Mouse (Mus musculus) liver, embryonic 13.5 days (tissue): ENCODE results near the gene Rpl3. TPM values are rescaled to one million over a fixed set of nuclear protein-coding genes. Genes with fewer than 3 reads are reported as not detected.

Experiments
- ATAC-seq: fragments of 200-750 bp; cut with Nextera tagmentation; 2 replicates; pipeline ENCODE4 v1.8.0; 2017; ENCODE audit warnings: low read depth, mild to moderate bottlenecking, moderate number of reproducible peaks, moderate library complexity
- DNase-seq: peaks from one replicate; pipeline ENCODE4 v3.0.0; 2022
- H3K27ac ChIP-seq: fragments of 300-500 bp; sonication (generic); 2 replicates; pipeline ENCODE4 v1.5.1; 2015; ENCODE audit warnings: moderate library complexity, mild to moderate bottlenecking, inconsistent platforms
- H3K27me3 ChIP-seq: fragments of 300-500 bp; sonication (generic); 2 replicates; pipeline ENCODE4 v1.6.1; 2015; ENCODE audit warnings: mild to moderate bottlenecking, inconsistent platforms
- H3K36me3 ChIP-seq: fragments of 300-500 bp; sonication (generic); 2 replicates; pipeline ENCODE4 v1.6.1; 2015; ENCODE audit warnings: mild to moderate bottlenecking, inconsistent platforms
- H3K4me1 ChIP-seq: fragments of 300-500 bp; sonication (generic); replicated peaks from 2 replicates; pipeline ENCODE4 v1.6.1; 2015; ENCODE audit warnings: inconsistent platforms
- H3K4me2 ChIP-seq: fragments of 300-500 bp; sonication (generic); 2 replicates; pipeline ENCODE4 v1.6.1; 2015; ENCODE audit warnings: inconsistent platforms, mild to moderate bottlenecking, moderate library complexity
- H3K4me3 ChIP-seq: fragments of 300-500 bp; sonication (generic); replicated peaks from 2 replicates; pipeline ENCODE4 v1.5.1; 2015; ENCODE audit warnings: mild to moderate bottlenecking, inconsistent platforms
- H3K9ac ChIP-seq: fragments of 300-500 bp; sonication (generic); 2 replicates; pipeline ENCODE4 v1.6.1; 2015; ENCODE audit warnings: mild to moderate bottlenecking, inconsistent platforms
- H3K9me3 ChIP-seq: fragments of 300-500 bp; sonication (generic); replicated peaks from 2 replicates; pipeline ENCODE4 v1.6.1; 2016; ENCODE audit warnings: inconsistent platforms
- WGBS: fragments of 180-500 bp; shearing (Covaris S2); methylation state at CpG from one replicate; pipeline ENCODE4 v1.1.7; 2015; ENCODE audit not compliant: insufficient replicate concordance; 5-methylcytosine and 5-hydroxymethylcytosine counted together
- microRNA-seq: library from miRNA; unstranded; fragments of <30 nt; microRNA quantifications from one replicate; pipeline ENCODE4, GENCODE M21; 2016
- polyA plus RNA-seq: library from polyadenylated mRNA; unstranded; fragments of >200 nt; fragmentation: Nextera tagmentation; extraction: Ambion mirVana; gene quantifications from 2 replicates; pipeline ENCODE4 v1.2.1, GENCODE M21; 2015

Gene Rpl3
- polyA plus RNA-seq, 1 experiment from 2014 or later: 807 TPM

DNA sequence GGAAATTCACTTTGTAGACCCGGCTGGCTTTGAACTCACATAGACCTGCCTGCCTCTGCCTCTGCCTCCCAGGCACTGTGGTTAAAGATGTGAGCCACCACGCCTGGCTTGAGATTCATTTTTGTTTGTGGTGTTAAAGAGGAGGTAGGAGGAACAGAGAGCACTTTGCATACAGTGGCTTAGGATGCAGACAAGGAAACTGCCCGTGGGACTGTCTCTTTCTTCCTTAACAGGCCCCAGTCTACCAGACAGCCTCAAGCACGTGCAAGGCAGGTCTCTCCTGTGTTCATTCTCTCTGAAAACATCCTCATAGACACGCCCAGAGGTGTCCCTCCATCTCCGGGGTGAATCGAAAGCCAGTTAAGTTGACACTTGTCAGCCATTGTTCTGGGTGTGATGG lies 57.3 kb downstream of the Rpl3 start:
- ATAC-seq: no peak
- Histone ChIP-seq H3K9ac (no peak overlapping the region), H3K27ac (no peak overlapping the region), H3K27me3 (no peaks in the 10 kb centered on the region), H3K4me2 (no peak overlapping the region), H3K4me1 (peaks cover 8% of the 10 kb centered on the region; the same call in 1 of the 2 replicates), H3K4me3 (no peak overlapping the region), H3K36me3 (no peaks in the 10 kb centered on the region), H3K9me3 (peaks cover 6% of the 10 kb centered on the region)
- DNase-seq: no peak
- WGBS: 50% methylated on average over 7 of the region's 7 CpGs

DNA sequence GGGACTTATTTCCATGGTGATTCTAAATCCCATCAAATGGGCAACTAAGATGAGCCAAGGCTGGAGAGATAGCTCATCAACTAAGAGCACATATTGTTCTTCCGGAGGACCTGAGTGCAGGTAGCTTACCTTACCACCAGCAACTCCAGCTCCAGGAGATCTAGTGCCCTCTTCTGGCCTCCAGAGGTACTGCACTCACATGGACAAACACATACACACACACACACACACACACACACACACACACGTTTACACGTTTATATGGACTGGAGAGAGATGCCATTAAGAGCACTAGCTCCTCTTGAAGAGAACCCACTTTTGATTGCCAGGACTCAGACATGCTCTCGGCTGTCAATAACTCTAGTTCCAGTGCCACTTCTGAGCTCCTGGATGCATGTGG lies 60.5 kb downstream of the Rpl3 start:
- no peak overlapping the region for H3K9ac ChIP-seq

DNA sequence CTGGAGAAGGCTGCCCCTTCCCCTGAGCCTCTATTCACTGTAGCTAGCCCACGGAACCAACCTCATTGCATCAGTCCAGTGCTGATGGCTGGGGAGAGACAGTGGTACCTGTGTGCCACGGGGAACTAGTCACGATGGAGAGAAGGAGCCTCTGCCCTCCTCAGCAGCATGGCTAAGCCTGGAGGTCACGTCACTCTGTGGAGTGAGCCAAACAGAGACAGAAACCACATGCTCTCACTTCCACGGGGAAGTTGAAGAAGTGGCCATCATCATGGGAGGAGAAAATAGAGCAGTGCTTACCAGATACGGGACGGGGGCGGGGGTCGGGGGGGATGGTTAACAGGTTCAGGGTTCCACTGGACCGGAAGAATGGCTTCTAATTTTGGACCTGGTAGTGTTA lies 61.3 kb downstream of the Rpl3 start:
- Histone ChIP-seq H3K27ac (no peak overlapping the region), H3K4me3 (no peak overlapping the region), H3K4me2 (no peak overlapping the region), H3K9me3 (peaks cover 6% of the 10 kb centered on the region), H3K36me3 (no peaks in the 10 kb centered on the region), H3K4me1 (peaks cover 8% of the 10 kb centered on the region; the same call in 1 of the 2 replicates), H3K27me3 (0 out of 2 replicates have a peak, but pooled peaks cover 7% of the 10 kb centered on the region), H3K9ac (no peak overlapping the region)
- 52% methylated on average over 10 of the region's 10 CpGs for WGBS
- ATAC-seq (no peak), DNase-seq (no peak)

More for the DNA sequence above, 60.5 kb downstream of the Rpl3 start:
- no peaks in the 10 kb centered on the region for H3K36me3 ChIP-seq
- no peak overlapping the region for H3K4me2 ChIP-seq
- ATAC-seq: no peak
- peaks cover 6% of the 10 kb centered on the region for H3K9me3 ChIP-seq
- H3K27me3 ChIP-seq: 0 out of 2 replicates have a peak, but pooled peaks cover 7% of the 10 kb centered on the region
- DNase-seq: no peak
- 73% methylated on average over 4 of the region's 4 CpGs for WGBS
- no peak overlapping the region for H3K27ac ChIP-seq
- no peak overlapping the region for H3K4me3 ChIP-seq
- H3K4me1 ChIP-seq: peaks cover 4% of the 10 kb centered on the region; the same call in 1 of the 2 replicates

DNA sequence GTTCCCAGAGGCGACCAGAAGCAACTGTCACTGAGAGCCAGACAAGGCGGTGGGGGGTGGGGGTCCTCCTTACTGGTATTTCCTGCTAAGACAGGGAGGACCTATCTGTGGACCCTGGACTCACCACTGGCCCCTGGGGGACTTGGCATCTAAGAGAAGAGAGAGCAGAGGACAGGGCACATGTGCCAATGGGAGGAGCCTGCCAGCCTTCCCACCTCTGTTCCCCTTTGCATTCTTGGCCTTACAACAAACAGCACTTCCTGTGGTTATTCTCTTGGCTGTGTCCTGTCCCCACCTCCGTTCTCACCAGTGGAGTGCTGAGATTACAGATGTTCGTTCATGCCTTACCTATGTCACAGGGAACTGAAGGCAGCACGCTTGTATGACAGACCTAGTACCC lies 62.8 kb downstream of the Rpl3 start:
- no peak overlapping the region for H3K27ac ChIP-seq
- no peak for ATAC-seq
- no peak for DNase-seq

More for the DNA sequence above, 62.8 kb downstream of the Rpl3 start:
- H3K9ac ChIP-seq: no peak overlapping the region
- peaks cover 8% of the 10 kb centered on the region; the same call in 1 of the 2 replicates for H3K4me1 ChIP-seq
- no peaks in the 10 kb centered on the region for H3K36me3 ChIP-seq
- 0 out of 2 replicates have a peak, but pooled peaks cover 7% of the 10 kb centered on the region for H3K27me3 ChIP-seq
- 34% methylated on average over 5 of the region's 5 CpGs for WGBS
- H3K9me3 ChIP-seq: peaks cover 6% of the 10 kb centered on the region
- H3K4me3 ChIP-seq: no peak overlapping the region
- no peak overlapping the region for H3K4me2 ChIP-seq

Small RNAs within 50 kb of the gene (microRNA-seq; reads per million reads assigned to microRNA genes)
- 105 reads per million, percentile 51 among the genes with 10 or more reads in this experiment for gene Snord43

Other genes starting within 250 kb of the Rpl3 start
- 41.7 and 53.3 TPM in 2 replicates for gene Apobec3, start 200.2 kb downstream of the Rpl3 start, polyA plus RNA-seq
- gene Cbx7, start 120.7 kb downstream of the Rpl3 start, polyA plus RNA-seq: 0.89 and 1.4 TPM in 2 replicates
- gene Pdgfb, start 76.9 kb downstream of the Rpl3 start, polyA plus RNA-seq: 0.63 and 0.76 TPM in 2 replicates
- 16.0 and 20.5 TPM in 2 replicates for gene Syngr1, start 534 bp downstream of the Rpl3 start, polyA plus RNA-seq
- gene Tab1, start 41.3 kb upstream of the Rpl3 start, polyA plus RNA-seq: 12.5 and 12.9 TPM in 2 replicates
- gene Mgat3, start 81.9 kb upstream of the Rpl3 start, polyA plus RNA-seq: 0.44 and 0.58 TPM in 2 replicates
- 18.4 and 21.5 TPM in 2 replicates for gene Mief1, start 142.2 kb upstream of the Rpl3 start, polyA plus RNA-seq
- gene AC140267.1, start 144.0 kb upstream of the Rpl3 start, polyA plus RNA-seq: not detected in 2 replicates
- 138 and 152 TPM in 2 replicates for gene Atf4, start 163.3 kb upstream of the Rpl3 start, polyA plus RNA-seq
- 39.6 and 41.9 TPM in 2 replicates for gene Rps19bp1, start 172.4 kb upstream of the Rpl3 start, polyA plus RNA-seq
- gene Cacna1i, start 195.4 kb upstream of the Rpl3 start, polyA plus RNA-seq: not detected in 2 replicates